Mouse (Mus musculus): ENCODE measurements around the gene Ctnnd2.
"Not testable (repeated sequence)": the region's sequence is repeated elsewhere in the genome, so short reads cannot be mapped to it uniquely, and the experiment has no call there.

The Ctnnd2 gene

DNA sequence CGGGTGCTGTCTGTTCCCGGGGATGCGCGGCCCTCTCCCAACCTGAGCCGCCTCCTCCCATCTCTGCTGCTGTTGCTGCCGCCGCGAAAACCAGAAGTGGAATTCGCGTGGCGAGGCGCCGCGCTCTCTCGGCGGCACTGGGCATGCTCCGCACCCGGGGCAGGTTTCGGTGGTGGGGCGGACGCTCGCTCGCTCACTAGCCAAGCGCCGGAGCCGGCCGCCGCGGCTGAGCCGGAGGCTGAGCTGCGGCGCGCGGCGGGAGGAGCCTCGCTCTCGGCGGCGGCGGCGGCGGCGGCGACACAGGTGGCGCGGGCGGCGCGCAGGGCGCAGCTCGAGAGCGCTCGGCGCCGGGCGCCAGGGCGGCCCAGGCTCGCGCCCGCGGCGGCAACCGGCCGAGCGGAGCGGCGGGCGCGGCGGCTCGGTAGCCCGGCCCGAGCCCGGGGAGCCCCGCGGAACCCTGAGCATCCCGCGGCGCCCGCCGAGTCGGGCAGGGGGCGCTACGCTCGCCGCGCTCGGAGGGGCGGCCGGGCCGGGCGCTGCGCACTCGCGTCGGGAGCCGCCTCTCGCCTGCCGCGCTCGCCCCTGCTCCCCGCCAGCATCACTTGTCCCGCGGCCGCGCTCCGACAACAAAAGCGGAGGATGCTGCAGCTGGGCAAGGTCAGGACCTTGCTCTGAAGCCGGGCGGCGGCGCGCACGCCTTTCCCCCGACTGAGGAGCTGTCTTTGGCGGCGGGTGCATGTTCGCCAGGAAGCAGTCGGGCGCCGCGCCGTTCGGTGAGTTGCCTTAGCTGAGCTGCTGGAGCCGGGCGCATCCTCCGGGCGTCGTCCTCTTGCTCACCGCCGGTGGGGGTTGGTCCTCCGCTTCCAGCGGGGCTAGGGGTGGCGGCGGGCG is at the start of gene Ctnnd2:
TSS of gene Ctnnd2 (plus strand) at position 203 of the 891 bp plus-strand sequence.
- peak; percentile 97 for DNase-seq (ENCODE audit: low read depth, low spot score)

DNA sequence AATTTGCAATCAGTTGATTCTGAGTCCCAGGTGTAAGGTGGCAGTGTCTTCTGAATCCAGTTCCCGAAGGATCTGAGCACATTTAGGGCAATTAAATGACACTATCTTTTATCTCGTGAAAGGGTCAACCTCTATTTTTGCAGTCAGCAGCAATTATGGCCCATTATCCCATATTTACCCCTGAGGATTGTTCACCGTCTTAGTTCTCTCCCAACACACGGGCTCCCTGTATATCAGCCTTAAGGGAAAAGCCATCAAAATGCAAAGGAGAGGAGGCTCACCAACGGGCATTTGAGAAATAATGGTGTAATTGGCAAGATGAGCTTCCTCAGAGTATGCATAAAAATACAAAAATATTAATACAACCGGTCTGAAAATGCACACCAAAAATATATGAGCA is 41.7 kb upstream of the Ctnnd2 start:
- DNase-seq (ENCODE audit: low read depth, low spot score) = no peak

DNA sequence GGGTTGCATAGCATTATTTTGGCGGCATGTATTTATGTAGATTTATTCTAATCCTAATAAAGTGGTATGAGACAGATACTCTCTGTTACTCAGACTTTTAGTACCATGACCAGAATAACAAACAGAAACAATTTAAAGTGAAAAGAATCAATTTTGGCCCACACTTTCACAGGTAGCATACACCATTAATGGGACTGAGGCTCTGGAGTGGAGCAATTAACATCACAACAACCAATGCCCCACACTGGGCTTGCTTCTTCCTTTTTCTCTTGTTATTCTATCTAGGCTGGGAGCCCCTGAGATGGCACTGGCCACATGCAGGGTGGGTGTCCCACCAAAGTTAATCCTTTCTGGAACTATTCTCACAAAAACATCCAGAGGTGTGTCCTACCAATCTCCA is 32.8 kb upstream of the Ctnnd2 start:
- not testable (repeated sequence) for DNase-seq (ENCODE audit: low read depth, low spot score)

DNA sequence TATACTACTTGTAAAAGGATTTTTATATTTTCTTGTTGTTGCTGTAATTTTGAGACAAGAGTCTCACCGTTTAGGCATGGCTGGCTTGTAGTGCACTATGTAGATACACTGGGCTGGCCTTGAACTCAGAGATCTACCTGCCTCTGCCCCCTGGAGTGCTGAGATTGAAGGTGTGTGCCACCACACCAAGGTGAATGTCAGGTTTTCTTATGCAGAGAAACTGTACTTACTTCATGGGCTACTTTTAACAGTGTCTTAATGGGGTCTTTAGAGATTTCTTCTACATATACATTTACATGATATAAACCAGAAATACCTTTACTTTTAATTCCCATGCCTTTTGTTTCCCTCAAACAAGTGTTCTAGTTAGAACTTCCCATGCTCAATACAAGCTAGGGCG is 27.0 kb upstream of the Ctnnd2 start:
- no peak for DNase-seq (ENCODE audit: low read depth, low spot score)

DNA sequence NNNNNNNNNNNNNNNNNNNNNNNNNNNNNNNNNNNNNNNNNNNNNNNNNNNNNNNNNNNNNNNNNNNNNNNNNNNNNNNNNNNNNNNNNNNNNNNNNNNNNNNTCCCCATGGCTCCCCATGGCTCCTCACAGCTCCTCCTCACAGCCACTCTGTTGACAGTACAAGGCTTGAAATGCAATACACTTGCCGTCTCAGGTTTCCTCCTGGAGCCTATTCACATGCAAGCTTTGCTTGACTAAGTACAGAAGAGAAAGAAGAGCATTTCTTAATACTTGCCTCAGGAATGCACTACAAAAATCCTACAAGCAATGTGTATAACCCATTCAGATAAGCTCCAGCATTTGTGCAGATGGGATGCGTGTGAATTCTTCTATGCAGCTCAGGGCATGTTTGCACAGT is 20.2 kb upstream of the Ctnnd2 start:
- DNase-seq (ENCODE audit: low read depth, low spot score) = no peak

DNA sequence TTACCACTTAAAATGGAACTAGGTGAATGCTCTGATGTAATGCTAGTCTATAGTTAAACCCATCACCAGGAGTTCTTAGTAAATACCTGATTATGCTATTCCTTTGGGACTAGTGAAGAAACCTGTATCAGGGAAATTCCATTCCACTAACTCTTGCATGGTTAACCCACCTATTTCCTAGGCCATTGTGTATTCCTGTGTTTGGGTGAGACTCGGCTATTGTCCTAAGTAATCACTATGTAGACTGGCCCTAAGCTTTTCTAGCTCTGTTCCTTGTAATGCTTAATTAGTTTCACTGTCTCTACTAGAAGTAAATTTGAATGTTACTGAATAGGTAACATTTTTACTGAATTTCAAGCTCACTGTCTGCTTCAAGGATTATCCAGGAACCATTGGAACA is 14.4 kb upstream of the Ctnnd2 start:
- no peak for DNase-seq (ENCODE audit: low read depth, low spot score)

DNA sequence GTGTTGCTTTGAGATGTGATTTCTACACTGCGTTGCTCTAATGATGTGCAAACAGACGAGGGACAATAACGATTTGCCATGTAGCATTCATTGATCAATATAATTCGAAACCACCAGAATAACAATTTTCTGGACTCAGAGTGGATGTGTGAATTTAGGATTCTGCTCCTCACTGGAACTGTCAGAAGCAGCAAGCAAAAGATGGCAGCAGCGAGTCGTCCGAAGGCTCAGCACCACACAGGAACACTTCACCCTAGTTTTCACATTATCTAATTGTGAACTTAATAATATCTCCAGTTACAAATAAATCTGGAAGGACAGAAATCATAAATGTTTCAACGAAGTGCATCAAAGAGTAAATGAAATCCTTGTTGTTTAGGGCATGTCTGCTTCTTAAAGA is 2.4 kb upstream of the Ctnnd2 start:
- DNase-seq (ENCODE audit: low read depth, low spot score) = peak; percentile 74

DNA sequence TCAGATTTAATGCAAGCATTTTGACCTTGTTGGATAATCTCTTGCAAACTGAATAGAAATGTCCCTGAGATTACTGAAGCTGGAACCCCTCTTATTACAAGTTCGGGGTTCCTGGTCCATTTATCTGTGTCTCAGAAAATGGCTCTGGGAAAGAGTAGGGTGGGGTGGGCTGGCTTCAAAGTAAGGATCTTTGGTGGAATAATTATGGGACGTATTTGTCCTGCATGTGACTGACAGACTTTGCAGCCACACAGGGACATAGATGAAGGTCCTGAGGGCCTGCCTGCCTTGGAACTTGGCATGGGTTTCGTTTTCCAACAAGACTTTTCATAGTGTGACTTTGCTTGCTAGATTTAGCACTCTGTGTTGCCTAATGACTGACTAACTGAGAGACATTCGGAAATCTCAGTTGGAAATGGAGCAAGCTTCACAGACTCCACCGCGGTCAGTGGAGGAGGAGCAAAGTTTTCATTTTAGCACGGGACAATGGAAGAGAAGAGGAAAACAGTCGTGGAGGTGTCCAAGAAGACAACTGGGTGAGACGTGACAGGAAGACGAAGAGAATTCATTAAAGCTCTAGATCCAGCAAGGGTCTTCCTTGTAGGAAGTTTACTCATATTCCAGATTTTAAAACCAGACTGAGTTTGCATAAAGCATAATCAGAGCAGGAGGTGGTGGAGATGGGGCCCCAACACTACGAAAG is 749 bp upstream of the Ctnnd2 start:
- peak; percentile 49 for DNase-seq (ENCODE audit: low read depth, low spot score)

DNA sequence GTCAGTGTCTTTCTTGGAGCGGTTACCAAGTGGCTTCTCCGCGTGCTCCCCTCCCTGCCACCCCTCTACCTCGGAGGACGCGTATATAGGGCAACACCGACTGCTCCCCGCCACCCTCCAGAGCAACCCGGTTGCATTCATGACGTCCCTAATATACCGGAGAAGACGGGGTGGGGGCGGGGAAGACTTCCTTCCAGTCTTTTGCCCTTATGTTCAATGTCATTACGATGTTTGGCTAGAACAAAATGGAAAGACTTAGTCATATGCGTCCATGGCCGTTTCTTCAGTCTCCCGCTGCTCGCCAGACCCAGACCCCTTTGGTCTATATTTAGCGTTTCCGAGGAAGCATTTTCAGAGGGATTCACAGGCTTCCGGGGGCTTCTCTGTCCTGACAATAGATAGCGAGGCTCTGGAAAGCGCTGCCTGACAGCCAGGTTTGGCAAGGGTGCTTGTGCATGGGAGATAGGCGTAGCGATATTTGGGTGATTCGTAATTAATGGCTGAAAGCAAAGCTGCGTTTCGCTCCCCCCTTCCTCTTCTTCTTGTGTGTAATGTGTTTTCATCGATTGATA is 1.1 kb downstream of the Ctnnd2 start:
- DNase-seq (ENCODE audit: low read depth, low spot score) = peak; percentile 79

DNA sequence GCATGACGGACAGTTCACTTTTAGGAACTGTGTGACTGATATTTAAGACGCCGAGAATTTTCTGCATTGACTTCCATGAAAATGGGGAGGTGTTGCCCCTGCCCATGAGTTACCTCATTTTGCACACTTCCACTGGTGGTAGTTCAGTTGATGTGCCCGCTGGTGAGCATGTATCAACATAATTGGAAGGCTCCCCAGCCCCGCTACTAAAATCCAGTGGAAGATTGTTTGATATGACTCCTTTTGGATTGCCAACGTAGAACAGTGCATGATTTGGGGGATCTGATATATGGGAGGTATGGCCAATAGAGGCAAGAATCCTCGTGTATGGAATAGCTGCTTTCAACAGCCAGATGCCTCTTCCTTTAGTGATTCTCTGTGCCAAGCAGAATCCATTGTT is 1.9 kb downstream of the Ctnnd2 start:
- peak; percentile 33 for DNase-seq (ENCODE audit: low read depth, low spot score)

DNA sequence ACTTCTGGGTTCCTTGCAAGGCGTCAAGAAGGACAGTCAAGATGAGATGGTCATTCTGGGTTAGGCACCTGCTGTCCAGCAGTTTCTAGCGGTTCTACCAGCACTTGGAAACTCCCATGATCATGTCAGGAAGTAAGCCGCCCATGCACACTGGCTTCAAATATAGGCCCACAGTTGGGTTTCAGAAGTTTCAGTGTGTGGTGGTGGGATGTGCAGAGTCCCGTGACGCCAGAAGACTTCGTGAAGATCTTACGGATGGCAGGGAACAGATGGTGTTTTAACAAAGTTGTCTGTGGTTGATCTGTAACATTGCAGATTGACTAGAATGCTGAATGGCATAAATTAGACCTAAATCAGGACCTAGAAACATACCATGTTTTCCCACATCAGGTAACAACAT is 11.6 kb downstream of the Ctnnd2 start:
- peak; percentile 49 for DNase-seq (ENCODE audit: low read depth, low spot score)

DNA sequence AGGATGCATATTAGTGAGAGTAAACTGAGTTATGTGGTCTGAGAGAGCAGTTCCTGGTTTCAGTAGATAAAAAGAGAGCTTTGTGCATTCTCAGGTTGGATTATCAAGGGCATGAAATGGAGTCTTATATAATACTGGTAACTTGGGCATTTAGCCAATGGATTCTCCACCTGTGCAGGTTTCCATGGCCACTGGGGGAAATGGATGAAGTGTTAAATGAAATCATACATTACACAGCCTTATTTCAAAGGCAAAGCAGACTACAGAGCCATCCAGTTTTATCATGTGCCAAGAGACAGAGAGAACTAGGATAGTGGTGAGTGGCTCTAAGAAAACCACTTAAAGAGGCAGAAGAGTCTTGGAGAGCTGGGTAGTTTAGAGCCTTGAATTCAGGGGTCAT is 18.5 kb downstream of the Ctnnd2 start:
- DNase-seq (ENCODE audit: low read depth, low spot score) = peak; percentile 77

DNA sequence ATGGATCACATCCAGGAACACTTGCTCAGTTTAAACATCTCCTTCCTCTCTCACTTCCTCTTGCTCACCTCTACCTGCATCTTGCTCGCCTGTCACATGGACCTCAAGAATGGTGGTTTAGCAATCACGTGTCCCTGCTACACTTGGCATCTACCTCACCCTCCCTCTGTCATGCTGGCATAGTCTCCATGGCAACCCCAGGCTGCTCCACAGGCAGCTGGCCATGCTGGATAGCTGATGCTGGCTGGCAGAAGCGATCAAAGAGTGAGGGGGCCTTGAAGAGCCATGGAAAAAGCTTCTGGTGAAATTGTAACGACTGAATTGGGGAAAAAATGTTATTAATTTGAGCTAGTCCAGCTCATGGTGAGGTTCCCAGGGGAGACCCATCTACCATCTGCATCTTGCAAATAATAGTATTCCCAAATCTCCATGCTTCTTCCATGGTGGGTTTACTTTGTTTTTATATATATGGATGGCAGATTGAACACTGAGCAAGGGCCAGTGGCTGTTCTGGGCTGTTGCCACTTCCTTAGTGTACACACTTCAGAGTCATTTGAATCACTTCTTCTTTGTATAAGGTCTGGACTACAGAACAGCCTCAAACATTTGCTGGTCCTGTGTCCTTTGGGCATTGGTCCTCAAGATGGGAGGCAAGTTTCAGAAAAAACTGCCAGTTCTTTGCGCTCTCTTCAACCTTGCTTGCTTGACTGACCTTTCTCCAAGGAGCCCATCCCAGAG is 19.7 kb downstream of the Ctnnd2 start:
- DNase-seq (ENCODE audit: low read depth, low spot score) = peak; percentile 93

DNA sequence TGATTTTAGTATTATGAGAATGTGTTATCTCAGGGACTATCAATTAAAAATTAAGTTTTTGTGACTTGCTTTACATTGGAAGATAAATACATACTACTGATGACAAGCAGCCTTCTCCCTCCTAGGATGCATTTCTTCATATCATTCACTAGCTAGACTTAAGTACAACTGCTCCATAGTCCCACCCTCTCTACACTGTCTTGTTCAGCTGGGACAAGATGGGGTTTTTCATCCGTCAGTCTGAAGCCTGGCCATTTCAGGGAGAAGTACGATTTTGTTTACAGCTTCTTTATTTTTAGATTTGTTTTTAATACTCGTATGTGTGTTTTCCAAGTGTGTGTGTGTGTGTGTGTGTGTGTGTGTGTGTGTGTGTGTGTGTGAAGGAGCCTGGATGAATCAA is 26.0 kb downstream of the Ctnnd2 start:
- DNase-seq (ENCODE audit: low read depth, low spot score) = no peak

DNA sequence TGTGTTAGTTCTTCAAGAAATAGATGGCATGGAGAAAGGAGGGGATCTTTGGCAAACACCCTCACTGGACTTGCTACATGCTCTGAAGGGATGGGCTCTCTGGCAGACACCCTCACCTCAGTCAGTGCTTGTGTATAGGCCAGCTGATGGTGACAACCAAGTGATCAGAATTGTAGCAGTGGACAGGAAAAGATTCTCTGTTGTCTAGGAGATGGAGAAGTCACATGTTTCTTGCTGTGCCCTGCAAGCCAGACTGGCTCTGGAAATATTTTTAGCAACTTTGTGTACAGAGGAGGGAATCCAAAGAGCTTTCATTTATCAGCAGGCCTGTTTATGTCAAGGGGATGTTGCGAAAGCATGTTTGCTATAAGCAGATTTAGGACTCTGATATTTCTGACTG is 27.4 kb downstream of the Ctnnd2 start:
- peak; percentile 67 for DNase-seq (ENCODE audit: low read depth, low spot score)

DNA sequence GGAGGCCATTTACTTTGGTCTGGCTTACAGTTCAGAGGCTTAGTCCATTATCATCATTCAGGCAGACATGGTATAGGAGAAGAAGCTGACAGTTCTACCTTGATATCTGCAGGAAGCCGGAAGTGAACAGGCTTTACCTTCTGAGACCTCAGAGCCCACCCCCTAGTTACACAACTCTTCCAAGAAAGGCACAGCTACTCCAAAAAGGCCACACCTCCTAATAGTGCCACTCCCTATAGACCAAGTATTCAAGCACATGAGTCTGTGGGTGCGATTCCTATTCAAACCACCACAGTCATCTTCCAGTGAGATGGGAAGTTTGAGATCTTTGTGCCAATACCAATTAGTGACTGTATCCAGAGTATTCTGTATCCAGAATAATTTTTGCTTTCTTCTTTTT is 28.8 kb downstream of the Ctnnd2 start:
- no peak for DNase-seq (ENCODE audit: low read depth, low spot score)

DNA sequence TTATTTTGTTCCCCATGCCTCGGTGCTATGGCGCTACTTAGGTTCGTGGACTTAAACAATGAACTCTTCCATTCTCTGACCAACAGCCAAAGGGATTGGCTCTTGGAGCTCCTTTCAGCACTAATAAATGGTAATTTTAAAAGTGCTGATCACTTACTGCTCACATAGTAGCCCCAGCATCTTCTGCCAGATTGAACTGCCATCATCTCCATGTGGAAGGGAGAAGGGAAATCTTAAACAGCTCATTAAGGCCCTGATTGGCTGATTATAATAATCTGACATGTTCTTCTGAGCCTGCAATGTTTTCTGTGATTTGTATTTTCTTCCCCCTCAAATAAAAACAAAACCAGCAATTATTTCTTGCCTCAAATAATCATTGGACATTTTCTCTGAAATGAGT is 29.2 kb downstream of the Ctnnd2 start:
- no peak for DNase-seq (ENCODE audit: low read depth, low spot score)

DNA sequence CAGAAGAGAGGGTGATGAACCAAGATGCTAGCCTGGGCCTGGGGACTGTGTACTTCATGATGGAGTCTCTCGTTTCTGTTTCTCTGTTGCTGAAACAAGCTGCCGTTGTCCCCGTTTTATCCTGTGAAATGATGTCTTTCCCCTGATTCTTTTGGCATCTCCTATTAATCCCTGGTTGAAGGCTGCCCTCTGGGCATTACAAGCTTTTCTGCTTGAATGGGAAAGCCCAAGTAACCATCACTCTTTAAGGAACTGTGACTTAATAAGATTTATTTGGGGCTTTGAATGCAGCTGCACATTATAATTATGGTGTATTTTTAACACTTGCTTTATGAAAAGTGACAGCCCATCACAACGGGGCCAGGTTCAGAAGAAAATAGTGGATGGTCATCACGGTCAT is 40.4 kb downstream of the Ctnnd2 start:
- no peak for DNase-seq (ENCODE audit: low read depth, low spot score)

DNA sequence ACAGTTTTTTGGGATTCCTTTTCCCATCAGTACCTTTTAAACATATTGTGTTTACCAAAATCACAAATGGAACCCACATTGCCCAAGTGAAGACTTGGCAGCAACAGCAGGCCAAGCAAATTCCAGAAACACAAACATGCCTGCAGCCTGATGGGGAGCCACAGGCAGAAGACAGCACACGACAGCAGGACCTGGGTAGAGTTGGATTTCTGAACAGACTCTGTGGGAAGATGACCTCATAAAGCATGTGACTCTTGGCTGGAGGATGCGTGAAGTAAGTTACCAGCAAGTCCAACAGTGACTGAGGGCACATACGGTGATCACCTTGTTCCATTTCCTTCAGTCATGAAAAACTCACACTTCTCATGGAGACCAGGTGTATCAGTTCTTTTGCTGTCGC is 43.5 kb downstream of the Ctnnd2 start:
- DNase-seq (ENCODE audit: low read depth, low spot score) = peak; percentile 91

DNA sequence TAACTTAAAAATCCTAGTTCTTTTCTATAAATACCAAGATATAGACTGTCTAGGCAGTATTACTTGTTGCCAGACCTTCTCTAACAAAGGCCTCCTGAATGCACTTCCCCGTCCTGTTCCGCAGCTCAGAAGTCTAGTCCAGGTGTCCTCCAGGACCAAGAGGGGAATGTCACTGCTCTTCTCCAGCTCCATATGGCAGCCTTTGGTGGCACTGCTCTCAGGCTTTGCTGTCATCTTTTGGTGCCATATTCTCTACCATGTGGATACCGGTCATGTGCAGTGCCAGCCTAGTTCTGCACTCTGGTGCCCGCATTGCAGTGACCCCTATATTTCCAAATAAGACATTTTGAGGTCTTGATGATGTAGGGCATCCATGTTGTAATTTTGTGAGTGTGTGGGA is 56.7 kb downstream of the Ctnnd2 start:
- peak; percentile 76 for DNase-seq (ENCODE audit: low read depth, low spot score)

DNA sequence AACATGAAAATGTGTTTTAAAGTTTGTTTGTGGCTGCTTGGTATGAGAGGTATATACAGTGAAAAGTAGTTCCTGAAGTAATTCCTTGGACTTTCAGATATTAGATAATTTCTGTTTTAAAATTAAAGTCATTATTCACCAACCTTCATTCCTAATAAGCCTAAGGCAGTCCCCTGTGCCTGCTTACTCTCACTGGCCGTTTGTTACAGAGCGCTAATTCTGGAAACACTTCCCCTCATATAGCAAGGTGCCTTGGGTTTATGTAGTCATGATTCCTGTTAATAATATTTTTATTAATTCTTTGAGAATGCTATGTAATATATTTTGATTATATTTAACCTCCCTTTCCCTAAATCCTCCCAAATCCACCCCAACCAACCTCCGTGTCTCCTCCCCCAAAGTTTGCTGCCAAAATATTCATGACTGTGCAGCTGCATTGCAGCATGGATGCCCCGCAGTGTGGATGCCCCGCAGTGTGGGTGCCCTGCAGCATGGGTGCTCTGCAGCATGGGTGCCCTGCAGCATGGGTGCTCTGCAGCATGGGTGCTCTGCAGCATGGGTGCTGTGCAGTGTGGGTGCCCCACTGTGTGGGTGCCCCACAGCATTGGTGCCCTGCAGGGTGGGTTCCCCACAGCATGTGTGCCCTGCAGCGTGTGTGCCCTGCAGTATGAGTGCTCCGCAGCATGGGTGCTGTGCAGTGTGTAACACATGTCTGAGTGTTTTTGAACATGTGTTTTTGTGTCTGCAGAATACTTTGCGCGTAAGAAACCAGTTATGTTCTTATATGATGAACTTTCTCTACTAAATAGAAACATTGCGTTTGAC is 63.0 kb downstream of the Ctnnd2 start:
- DNase-seq (ENCODE audit: low read depth, low spot score) = no peak
